Mouse (Mus musculus) liver, adult 2 months (tissue): ENCODE results near the gene Mpdu1.

ENCODE experiments used
- CTCF ChIP-seq: fragments of 200-500 bp; IDR thresholded peaks from 2 replicates; pipeline ENCODE4 v1.5.1; 2011; ENCODE audit warnings: low read depth, low read length, control low read depth
- POLR2A ChIP-seq: fragments of 200-500 bp; IDR thresholded peaks from 2 replicates; pipeline ENCODE4 v1.6.1; 2011; ENCODE audit warnings: low read length, control low read depth; ENCODE audit not compliant: insufficient read depth; ENCODE audit errors: extremely low read depth

DNA sequence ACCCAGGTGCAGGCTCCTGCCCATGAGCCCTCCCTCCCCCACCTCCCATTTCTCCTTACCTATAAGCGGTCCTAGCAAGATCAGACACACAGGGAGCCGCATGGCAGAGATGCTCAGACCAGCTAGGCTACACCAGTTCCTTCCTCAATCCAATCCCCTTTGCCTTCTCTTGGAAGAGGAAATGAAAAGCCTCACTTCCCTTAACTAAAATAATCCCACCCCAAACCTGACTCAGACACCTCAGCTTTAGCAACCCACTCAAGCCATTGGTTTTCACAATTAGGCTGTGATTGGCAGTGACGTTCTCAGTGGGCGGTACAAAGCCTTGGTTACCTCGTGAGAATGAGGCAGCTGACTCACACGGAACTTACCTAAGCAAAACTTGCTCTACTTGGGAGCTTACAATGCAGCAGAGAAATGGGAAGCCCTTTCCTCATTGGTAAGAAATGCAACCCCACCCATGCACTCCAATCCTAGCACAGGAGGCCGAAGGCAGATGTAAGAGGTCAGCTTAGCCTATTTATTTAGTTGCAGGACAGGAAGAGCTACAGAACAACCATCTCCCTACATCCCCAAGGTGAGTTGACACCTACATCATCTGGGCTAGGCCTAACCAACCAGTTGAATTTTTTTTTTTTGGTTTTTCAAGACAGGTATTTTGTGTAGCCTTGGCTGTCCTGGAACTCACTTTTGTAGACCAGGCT lies 3.7 kb upstream of the Mpdu1 start, which contains the start of gene Cd68:
- no peak for TF ChIP-seq POLR2A
- TF ChIP-seq CTCF = no peak
